Mouse (Mus musculus): ENCODE measurements around the gene Usp21.

DNA sequence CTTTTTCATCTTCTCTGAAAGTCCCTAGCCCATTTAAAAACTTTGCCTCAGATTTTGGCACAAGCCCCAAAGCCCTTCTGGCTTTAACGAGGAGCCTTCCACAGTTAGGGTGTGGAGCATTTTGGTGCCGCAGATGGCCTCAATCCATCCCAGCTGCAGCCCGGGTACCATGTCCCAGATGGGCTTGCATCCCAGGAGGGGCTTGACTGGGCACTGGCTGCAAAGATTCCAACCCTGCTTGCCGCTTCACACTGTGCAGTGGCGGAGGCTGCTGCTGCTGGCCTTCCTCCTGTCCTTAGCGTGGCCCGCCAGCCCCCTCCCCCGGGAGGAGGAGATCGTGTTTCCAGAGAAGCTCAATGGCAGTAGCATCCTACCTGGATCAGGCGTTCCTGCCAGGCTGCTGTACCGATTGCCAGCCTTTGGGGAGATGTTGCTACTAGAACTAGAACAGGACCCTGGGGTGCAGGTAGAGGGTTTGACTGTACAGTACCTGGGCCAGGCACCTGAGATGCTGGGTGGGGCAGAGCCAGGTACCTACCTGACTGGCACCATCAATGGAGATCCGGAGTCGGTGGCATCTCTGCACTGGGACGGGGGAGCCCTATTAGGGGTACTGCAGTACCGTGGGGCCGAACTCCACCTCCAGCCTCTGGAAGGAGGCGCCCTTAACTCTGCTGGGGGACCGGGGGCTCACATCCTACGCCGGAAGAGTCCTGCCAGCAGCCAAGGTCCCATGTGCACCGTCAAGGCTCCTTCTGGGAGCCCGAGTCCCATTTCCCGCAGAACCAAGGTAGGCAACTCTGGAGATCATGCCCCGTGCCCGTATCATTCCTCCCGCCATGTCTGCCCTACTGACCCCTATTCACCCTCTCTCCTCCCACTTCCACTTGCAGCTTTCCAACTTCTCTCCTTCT lies 36.9 kb downstream of the Usp21 start, which contains the start of gene Ndufs2:
- no peak for TF ChIP-seq POLR2A (IDR thresholded peaks at IDR 0.05; ENCODE audit: insufficient read depth, low read depth, low read length)
- no peak for TF ChIP-seq CTCF (IDR thresholded peaks at IDR 0.05; ENCODE audit: insufficient read depth, low read depth, low read length)

All from olfactory bulb, adult 2 months (tissue).